Mouse (Mus musculus) kidney, adult 2 months (tissue): ENCODE results near the gene Bend3. TPM values are rescaled to one million over a fixed set of nuclear protein-coding genes. Genes with fewer than 3 reads are reported as not detected.
"Not testable (repeated sequence)": the region's sequence is repeated elsewhere in the genome, so short reads cannot be mapped to it uniquely, and the experiment has no call there.

Experiments used
- DNase-seq: peaks from one replicate; pipeline ENCODE4 v3.0.0; 2021
- H3K27ac ChIP-seq: fragments of 200-500 bp; 2 replicates; pipeline ENCODE4 v1.5.1; 2012; ENCODE audit warnings: low read depth, low read length, control low read depth, inconsistent platforms; ENCODE audit not compliant: insufficient read depth
- H3K27me3 ChIP-seq: fragments of 200-500 bp; replicated peaks from 2 replicates; pipeline ENCODE4 v1.6.1; 2012; ENCODE audit warnings: mild to moderate bottlenecking, moderate library complexity, low read length, inconsistent platforms; ENCODE audit not compliant: control insufficient read depth, insufficient read depth
- H3K36me3 ChIP-seq: fragments of 200-500 bp; 2 replicates; pipeline ENCODE4 v1.6.1; 2012; ENCODE audit warnings: mild to moderate bottlenecking, moderate library complexity, low read length, inconsistent platforms; ENCODE audit not compliant: control insufficient read depth, insufficient read depth
- H3K4me1 ChIP-seq: fragments of 200-500 bp; 2 replicates; pipeline ENCODE4 v1.6.1; 2011; ENCODE audit warnings: low read length; ENCODE audit not compliant: control insufficient read depth, insufficient read depth
- H3K4me3 ChIP-seq: fragments of 200-500 bp; 2 replicates; pipeline ENCODE4 v1.5.1; 2011; ENCODE audit warnings: mild to moderate bottlenecking, low read depth, low read length, control low read depth; ENCODE audit not compliant: insufficient read depth
- CTCF ChIP-seq: fragments of 200-500 bp; conservative IDR thresholded peaks from 2 replicates; pipeline ENCODE4 v1.5.1; 2011; ENCODE audit warnings: low read depth, mild to moderate bottlenecking, control low read depth, low read length, moderate library complexity, mixed read lengths; ENCODE audit not compliant: insufficient read depth, insufficient read length
- POLR2A ChIP-seq: fragments of 200-500 bp; IDR thresholded peaks from one replicate; pipeline ENCODE4 v1.6.1; 2011; ENCODE audit warnings: low read depth, low read length, control low read depth
- WGBS: fragments of 180-500 bp; shearing (Covaris S2); methylation state at CpG from one replicate; pipeline ENCODE4 v1.1.7; 2018; 5-methylcytosine and 5-hydroxymethylcytosine counted together
- polyA plus RNA-seq: library from polyadenylated mRNA; depleted of rRNA; stranded (reverse); fragments of >200 nt; gene quantifications from 2 replicates; pipeline ENCODE4 v1.2.3, GENCODE M21; 2012

The Bend3 gene
- polyA plus RNA-seq, 1 experiment: 3.8 TPM

- TF ChIP-seq CTCF (no peak), POLR2A (no peak)
- H3K4me1 ChIP-seq: no peaks in the 10 kb centered on the region
- peaks cover 2% of the 10 kb centered on the region; the same call in 1 of the 2 replicates for H3K36me3 ChIP-seq
- no peak for DNase-seq
- no peak overlapping the region for H3K4me3 ChIP-seq
- no peak overlapping the region for H3K27ac ChIP-seq
- H3K27me3 ChIP-seq: no peaks in the 10 kb centered on the region
- 94% methylated on average over 7 of the region's 7 CpGs for WGBS
These were observed 30.6 kb downstream of the Bend3 start for GRCm38 (mm10) chr10:43509228-43509627.

- Histone ChIP-seq H3K36me3 (peaks cover 2% of the 10 kb centered on the region; the same call in 1 of the 2 replicates), H3K4me3 (no peak overlapping the region), H3K27ac (no peak overlapping the region), H3K27me3 (no peaks in the 10 kb centered on the region), H3K4me1 (peaks cover 17% of the 10 kb centered on the region; the same call in 1 of the 2 replicates)
- TF ChIP-seq CTCF: no peak
- TF ChIP-seq POLR2A: no peak
- DNase-seq: no peak
- WGBS: 79% methylated on average over 10 of the region's 10 CpGs
These were observed 34.3 kb downstream of the Bend3 start for GRCm38 (mm10) chr10:43512976-43513375.

GRCm38 (mm10) chr10:43516992-43517660 is 38.5 kb downstream of the Bend3 start:
- H3K27ac ChIP-seq: peak overlapping the region; percentile 95
- WGBS: 40% methylated on average over 6 of the region's 6 CpGs
- H3K4me1 ChIP-seq: peaks cover 24% of the 10 kb centered on the region; the same call in 1 of the 2 replicates
- peak; percentile 91 for DNase-seq
- H3K27me3 ChIP-seq: no peaks in the 10 kb centered on the region
- TF ChIP-seq POLR2A (no peak), CTCF (no peak)
- H3K4me3 ChIP-seq: no peak overlapping the region
- H3K36me3 ChIP-seq: no peaks in the 10 kb centered on the region

GRCm38 (mm10) chr10:43517836-43518235 is 39.2 kb downstream of the Bend3 start:
- WGBS: 26% methylated on average over 4 of the region's 4 CpGs

GRCm38 (mm10) chr10:43518368-43518767 is 39.7 kb downstream of the Bend3 start:
- Histone ChIP-seq H3K36me3 (no peaks in the 10 kb centered on the region), H3K27me3 (no peaks in the 10 kb centered on the region), H3K27ac (peak overlapping the region; percentile 95), H3K4me1 (peaks cover 24% of the 10 kb centered on the region; the same call in 1 of the 2 replicates), H3K4me3 (peak overlapping the region; percentile 49; the same call in 1 of the 2 replicates)
- DNase-seq: peak; percentile 84
- WGBS: 30% methylated on average over 13 of the region's 13 CpGs
- TF ChIP-seq CTCF (0 out of 2 replicates have a peak, but pooled peaks have one; percentile 3), POLR2A (peak; percentile 69)

More at GRCm38 (mm10) chr10:43517836-43518235, 39.2 kb downstream of the Bend3 start:
- no peaks in the 10 kb centered on the region for H3K27me3 ChIP-seq
- TF ChIP-seq POLR2A (no peak), CTCF (no peak)
- DNase-seq: peak; percentile 96
- peak overlapping the region; percentile 95 for H3K27ac ChIP-seq
- H3K36me3 ChIP-seq: no peaks in the 10 kb centered on the region
- peaks cover 24% of the 10 kb centered on the region; the same call in 1 of the 2 replicates for H3K4me1 ChIP-seq
- no peak overlapping the region; the same call in 1 of the 2 replicates for H3K4me3 ChIP-seq

GRCm38 (mm10) chr10:43519977-43520376 is 41.3 kb downstream of the Bend3 start:
- Histone ChIP-seq H3K27me3 (no peaks in the 10 kb centered on the region), H3K27ac (no peak overlapping the region), H3K4me3 (no peak overlapping the region), H3K4me1 (peaks cover 24% of the 10 kb centered on the region; the same call in 1 of the 2 replicates), H3K36me3 (no peaks in the 10 kb centered on the region)
- TF ChIP-seq CTCF: no peak
- no peak for TF ChIP-seq POLR2A
- DNase-seq: no peak
- WGBS: 100% methylated on average over 2 of the region's 2 CpGs

GRCm38 (mm10) chr10:43523931-43524330 is 45.3 kb downstream of the Bend3 start, which contains the start of gene Gm9803:
TSS of gene Gm9803 (plus strand) at chr10:43524084.
- H3K27ac ChIP-seq, H3K4me3 ChIP-seq, H3K36me3 ChIP-seq, H3K27me3 ChIP-seq, DNase-seq: not testable (repeated sequence)
- 93% methylated on average over 10 of the region's 10 CpGs for WGBS
- H3K4me1 ChIP-seq: peaks cover 12% of the 10 kb centered on the region
